Mouse (Mus musculus): ENCODE measurements at regions not wholly inside any gene's neighbourhood (a gene's known extent, or its start where the extent isn't known, plus 50 kb on each side); places are given as distances from the start of the nearest gene placed in this dataset.

- H3K4me3 ChIP-seq (replicated peaks; ENCODE audit: low read length) = no peak overlapping the region
- DNase-seq (ENCODE audit: low spot score) = peak; percentile 85
- WGBS = 4% methylated on average over 5 of the region's 5 CpGs
- peak; percentile 63; the same call in 1 of the 2 replicates for ATAC-seq (ENCODE audit: low FRiP score, low read depth)
- H3K9ac ChIP-seq (ENCODE audit: low read depth, low read length, severe bottlenecking) = no peak overlapping the region
- no peaks in the 10 kb centered on the region for H3K36me3 ChIP-seq (ENCODE audit: control insufficient read depth, insufficient read depth, low read length)
- no peak for TF ChIP-seq POLR2A (IDR thresholded peaks at IDR 0.05; ENCODE audit: borderline replicate concordance, extremely low read depth, insufficient read depth, insufficient read length)
- 0 out of 2 replicates have a peak, but pooled peaks cover 6% of the 10 kb centered on the region for H3K4me1 ChIP-seq (ENCODE audit: control insufficient read depth, insufficient read depth, low read length)
- H3K4me2 ChIP-seq (replicated peaks; ENCODE audit: low read depth, low read length, severe bottlenecking) = peak overlapping the region; percentile 0; the same call in 1 of the 2 replicates
- no peaks in the 10 kb centered on the region for H3K27me3 ChIP-seq (ENCODE audit: control insufficient read depth, insufficient read depth, low read length)
- no peak overlapping the region for H3K27ac ChIP-seq (replicated peaks; ENCODE audit: low read depth, low read length)
- no peaks in the 10 kb centered on the region for H3K9me3 ChIP-seq (ENCODE audit: control insufficient read depth, low read length)
Measured at GRCm38 (mm10) chr16:42782091-42782679, 93.5 kb upstream of the Zbtb20 start.

- DNase-seq (ENCODE audit: low spot score) = peak; percentile 38
- Histone ChIP-seq H3K27me3 (ENCODE audit: control insufficient read depth, insufficient read depth, low read length) (no peaks in the 10 kb centered on the region), H3K4me2 (replicated peaks; ENCODE audit: low read depth, low read length, severe bottlenecking) (0 out of 2 replicates have a peak overlapping the region, but pooled peaks have one; percentile 0), H3K4me1 (ENCODE audit: control insufficient read depth, insufficient read depth, low read length) (0 out of 2 replicates have a peak, but pooled peaks cover 6% of the 10 kb centered on the region), H3K4me3 (replicated peaks; ENCODE audit: low read length) (no peak overlapping the region), H3K36me3 (ENCODE audit: control insufficient read depth, insufficient read depth, low read length) (no peaks in the 10 kb centered on the region), H3K9ac (ENCODE audit: low read depth, low read length, severe bottlenecking) (no peak overlapping the region), H3K27ac (replicated peaks; ENCODE audit: low read depth, low read length) (no peak overlapping the region), H3K9me3 (ENCODE audit: control insufficient read depth, low read length) (no peaks in the 10 kb centered on the region)
- 20% methylated on average over 12 of the region's 12 CpGs for WGBS
- TF ChIP-seq POLR2A (IDR thresholded peaks at IDR 0.05; ENCODE audit: borderline replicate concordance, extremely low read depth, insufficient read depth, insufficient read length) = no peak
- peak; percentile 62 for ATAC-seq (ENCODE audit: low FRiP score, low read depth)
Measured at GRCm38 (mm10) chr16:42781096-42782071, 94.3 kb upstream of the Zbtb20 start.

- no peak overlapping the region for H3K4me3 ChIP-seq (replicated peaks; ENCODE audit: low read length)
- no peak overlapping the region for H3K27ac ChIP-seq (replicated peaks; ENCODE audit: low read depth, low read length)
- no peak overlapping the region for H3K4me2 ChIP-seq (replicated peaks; ENCODE audit: low read depth, low read length, severe bottlenecking)
- no peaks in the 10 kb centered on the region for H3K9me3 ChIP-seq (ENCODE audit: control insufficient read depth, low read length)
- no peak for TF ChIP-seq POLR2A (IDR thresholded peaks at IDR 0.05; ENCODE audit: borderline replicate concordance, extremely low read depth, insufficient read depth, insufficient read length)
- H3K27me3 ChIP-seq (ENCODE audit: control insufficient read depth, insufficient read depth, low read length) = no peaks in the 10 kb centered on the region
- WGBS = 87% methylated on average over 3 of the region's 3 CpGs
- no peak for DNase-seq (ENCODE audit: low spot score)
- no peaks in the 10 kb centered on the region for H3K36me3 ChIP-seq (ENCODE audit: control insufficient read depth, insufficient read depth, low read length)
- H3K9ac ChIP-seq (ENCODE audit: low read depth, low read length, severe bottlenecking) = no peak overlapping the region
- no peak for ATAC-seq (ENCODE audit: low FRiP score, low read depth)
- H3K4me1 ChIP-seq (ENCODE audit: control insufficient read depth, insufficient read depth, low read length) = 0 out of 2 replicates have a peak, but pooled peaks cover 6% of the 10 kb centered on the region
Measured at GRCm38 (mm10) chr16:42779957-42780356, 95.7 kb upstream of the Zbtb20 start.

GRCm38 (mm10) chr16:42772640-42773039, 103.0 kb upstream of the Zbtb20 start:
- Histone ChIP-seq H3K4me3 (replicated peaks; ENCODE audit: low read length) (no peak overlapping the region), H3K27ac (replicated peaks; ENCODE audit: low read depth, low read length) (no peak overlapping the region), H3K4me2 (replicated peaks; ENCODE audit: low read depth, low read length, severe bottlenecking) (no peak overlapping the region), H3K9me3 (ENCODE audit: control insufficient read depth, low read length) (no peaks in the 10 kb centered on the region), H3K36me3 (ENCODE audit: control insufficient read depth, insufficient read depth, low read length) (no peaks in the 10 kb centered on the region), H3K4me1 (ENCODE audit: control insufficient read depth, insufficient read depth, low read length) (no peaks in the 10 kb centered on the region), H3K27me3 (ENCODE audit: control insufficient read depth, insufficient read depth, low read length) (no peaks in the 10 kb centered on the region), H3K9ac (ENCODE audit: low read depth, low read length, severe bottlenecking) (no peak overlapping the region)
- no peak for DNase-seq (ENCODE audit: low spot score)
- 68% methylated on average over 2 of the region's 2 CpGs for WGBS
- no peak for TF ChIP-seq POLR2A (IDR thresholded peaks at IDR 0.05; ENCODE audit: borderline replicate concordance, extremely low read depth, insufficient read depth, insufficient read length)
- no peak for ATAC-seq (ENCODE audit: low FRiP score, low read depth)

GRCm38 (mm10) chr16:42770199-42770598, 105.5 kb upstream of the Zbtb20 start:
- Histone ChIP-seq H3K9me3 (ENCODE audit: control insufficient read depth, low read length) (no peaks in the 10 kb centered on the region), H3K27ac (replicated peaks; ENCODE audit: low read depth, low read length) (no peak overlapping the region), H3K9ac (ENCODE audit: low read depth, low read length, severe bottlenecking) (no peak overlapping the region), H3K4me2 (replicated peaks; ENCODE audit: low read depth, low read length, severe bottlenecking) (no peak overlapping the region), H3K4me3 (replicated peaks; ENCODE audit: low read length) (no peak overlapping the region), H3K4me1 (ENCODE audit: control insufficient read depth, insufficient read depth, low read length) (no peaks in the 10 kb centered on the region), H3K36me3 (ENCODE audit: control insufficient read depth, insufficient read depth, low read length) (no peaks in the 10 kb centered on the region), H3K27me3 (ENCODE audit: control insufficient read depth, insufficient read depth, low read length) (no peaks in the 10 kb centered on the region)
- DNase-seq (ENCODE audit: low spot score) (no peak), ATAC-seq (ENCODE audit: low FRiP score, low read depth) (no peak)
- WGBS = 88% methylated on average over 1 of the region's 1 CpGs
- no peak for TF ChIP-seq POLR2A (IDR thresholded peaks at IDR 0.05; ENCODE audit: borderline replicate concordance, extremely low read depth, insufficient read depth, insufficient read length)
